Mouse (Mus musculus) stomach, postnatal 0 days (tissue): ENCODE results near the gene Gm21969.

Experiments used
- CTCF ChIP-seq: IDR thresholded peaks from 2 replicates; pipeline ENCODE4 v1.5.1; 2016; ENCODE audit warnings: antibody characterized with exemption, low read depth, mild to moderate bottlenecking, moderate library complexity
- EP300 ChIP-seq: optimal IDR thresholded peaks from 2 replicates; pipeline ENCODE3; 2016; ENCODE audit warnings: antibody characterized with exemption

- TF ChIP-seq CTCF (peak; percentile 92), EP300 (no peak)
Measured at GRCm38 (mm10) chr4:139602357-139603244, at the start of gene Gm21969.
